Mouse (Mus musculus): Measurements from ENCODE around the gene Mthfd1. TPM values are rescaled to one million over a fixed set of nuclear protein-coding genes. Genes with fewer than 3 reads are reported as not detected.

The Mthfd1 gene
- total and polyA plus RNA-seq, 3 experiments, result 110 to 133 (median 112) TPM

DNA sequence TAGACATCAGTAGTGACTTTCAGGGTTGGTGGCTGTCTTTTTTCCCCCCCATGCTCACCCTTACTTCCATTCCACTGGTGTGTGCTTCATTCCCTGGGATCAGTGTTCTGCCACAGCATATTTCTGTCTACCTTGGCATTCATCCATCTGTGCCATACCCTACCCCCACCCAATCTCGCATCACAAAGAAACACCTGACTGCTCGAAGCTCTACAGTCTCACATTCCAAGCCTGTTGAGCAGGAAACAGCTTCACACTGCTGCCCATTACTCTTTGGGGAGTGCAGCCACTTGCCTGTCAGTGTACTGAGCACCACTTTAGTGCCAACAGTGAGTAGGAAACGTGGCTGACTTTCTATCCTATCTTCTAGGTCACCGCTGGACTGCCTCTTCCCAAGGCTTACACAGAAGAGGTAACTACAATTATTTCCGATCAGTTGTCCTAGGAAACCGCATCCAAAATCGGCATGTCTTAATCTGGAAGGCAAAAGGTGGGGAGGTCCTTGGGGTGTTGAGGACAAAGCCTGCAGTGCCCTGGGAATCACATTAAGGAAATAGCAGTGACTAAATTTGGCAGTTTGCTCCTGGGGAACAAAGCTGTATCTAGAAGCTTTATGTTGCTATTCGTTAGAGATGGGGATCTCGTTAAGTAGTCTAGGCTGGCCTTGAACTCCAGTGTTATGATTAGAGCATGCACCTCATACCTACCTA lies 51.9 kb downstream of the Mthfd1 start:
- no peaks in the 10 kb centered on the region for H3K27me3 ChIP-seq (replicated peaks)
- no peaks in the 10 kb centered on the region for H3K79me2 ChIP-seq (replicated peaks; ENCODE audit: control insufficient read depth, extremely low read depth, insufficient read depth, poor library complexity, severe bottlenecking)
- H3K4me2 ChIP-seq (ENCODE audit: insufficient read depth, low read depth, poor library complexity, severe bottlenecking), result no peak overlapping the region
- dilution Hi-C loops (cut with MboI; ENCODE audit: extremely low pct_ligation_motif_present, extremely low pct_unique_long_range_greater_than_20kb, low sequenced_read_pairs) (no loop called here), in situ Hi-C loops (cut with MboI; ENCODE audit: low pct_ligation_motif_present, low pct_unique_long_range_greater_than_20kb, low sequenced_read_pairs) (no loop called here)
- no peak for TF ChIP-seq E2F4 (IDR thresholded peaks at IDR 0.05; ENCODE audit: insufficient replicate concordance, low read depth, low read length)
- no peak for TF ChIP-seq RCOR1 (conservative IDR thresholded peaks at IDR 0.05; ENCODE audit: low read depth, low read length)
- TF ChIP-seq MXI1 (IDR thresholded peaks at IDR 0.05; ENCODE audit: low read depth, low read length), result no peak
- TF ChIP-seq ZC3H11A (IDR thresholded peaks at IDR 0.05; ENCODE audit: low read depth, low read length), result no peak
- TF ChIP-seq MAFK (IDR thresholded peaks at IDR 0.05; ENCODE audit: insufficient replicate concordance, low read length), result no peak
- no peak for TF ChIP-seq CHD1 (IDR thresholded peaks at IDR 0.05; ENCODE audit: low read depth, low read length)
- TF ChIP-seq MYC (IDR thresholded peaks at IDR 0.05; ENCODE audit: low read depth, low read length), result no peak
- H3K9me3 ChIP-seq (replicated peaks; ENCODE audit: low read length), result no peaks in the 10 kb centered on the region
- peaks cover 19 to 48% of the 10 kb centered on the region in 2 experiments for H3K4me1 ChIP-seq (ENCODE audit: control insufficient read depth in 1 of 2, insufficient read depth in 2 of 2)
- no peak for DNase-seq (ENCODE audit: extremely low read depth)
- H3K9ac ChIP-seq (ENCODE audit: insufficient read depth, low read depth), result no peak overlapping the region
- peaks cover 50 to 77% of the 10 kb centered on the region in 2 experiments for H3K36me3 ChIP-seq (replicated peaks in 1 of 2; ENCODE audit: control insufficient read depth in 1 of 2, insufficient read depth in 1 of 2, low read length in 1 of 2)
- peak overlapping the region; percentile 78 for H3K27ac ChIP-seq (ENCODE audit: insufficient read depth, low read depth)
- H3K4me3 ChIP-seq (replicated peaks in 1 of 3; ENCODE audit: low read depth in 2 of 3, low read length in 2 of 3, poor library complexity in 1 of 3), result no peak overlapping the region

GRCm38 (mm10) chr12:76307964-76308363 lies 52.9 kb downstream of the Mthfd1 start:
- dilution Hi-C loops (cut with MboI; ENCODE audit: extremely low pct_ligation_motif_present, extremely low pct_unique_long_range_greater_than_20kb, low sequenced_read_pairs) (no loop called here), in situ Hi-C loops (cut with MboI; ENCODE audit: low pct_ligation_motif_present, low pct_unique_long_range_greater_than_20kb, low sequenced_read_pairs) (no loop called here)
- DNase-seq (ENCODE audit: extremely low read depth), result peak; percentile 91
- no peaks in the 10 kb centered on the region for H3K79me2 ChIP-seq (replicated peaks; ENCODE audit: control insufficient read depth, extremely low read depth, insufficient read depth, poor library complexity, severe bottlenecking)
- peaks cover 54 to 76% of the 10 kb centered on the region in 2 experiments for H3K36me3 ChIP-seq (replicated peaks in 1 of 2; ENCODE audit: control insufficient read depth in 1 of 2, insufficient read depth in 1 of 2, low read length in 1 of 2)
- peak overlapping the region; percentile 91 for H3K4me2 ChIP-seq (ENCODE audit: insufficient read depth, low read depth, poor library complexity, severe bottlenecking)
- no peaks in the 10 kb centered on the region for H3K9me3 ChIP-seq (replicated peaks; ENCODE audit: low read length)
- H3K4me3 ChIP-seq (replicated peaks in 1 of 3; ENCODE audit: low read depth in 2 of 3, low read length in 2 of 3, poor library complexity in 1 of 3), result no peak overlapping the region
- peak overlapping the region; percentile 36 for H3K9ac ChIP-seq (ENCODE audit: insufficient read depth, low read depth)
- H3K27me3 ChIP-seq (replicated peaks), result no peaks in the 10 kb centered on the region
- H3K27ac ChIP-seq (ENCODE audit: insufficient read depth, low read depth), result peak overlapping the region; percentile 78
- peaks cover 19 to 48% of the 10 kb centered on the region in 2 experiments for H3K4me1 ChIP-seq (ENCODE audit: control insufficient read depth in 1 of 2, insufficient read depth in 2 of 2)
- no peak; the same call in 1 of the 2 replicates for TF ChIP-seq ZNF384 (IDR thresholded peaks at IDR 0.05; ENCODE audit: low read depth, low read length)
- TF ChIP-seq JUND (conservative IDR thresholded peaks at IDR 0.05; ENCODE audit: low read depth, low read length), result no peak
- peak; percentile 72 for TF ChIP-seq BHLHE40 (IDR thresholded peaks at IDR 0.05; ENCODE audit: low read depth, low read length)
- peak; percentile 47; the same call in 1 of the 2 replicates for TF ChIP-seq TCF12 (IDR thresholded peaks at IDR 0.05; ENCODE audit: low read depth, low read length)
- 0 out of 2 replicates have a peak, but pooled peaks have one; percentile 43 for TF ChIP-seq TBP (conservative IDR thresholded peaks at IDR 0.05; ENCODE audit: low read depth, low read length)
- peak; percentile 64; the same call in 1 of the 2 replicates for TF ChIP-seq SIN3A (IDR thresholded peaks at IDR 0.05; ENCODE audit: low read length)
- TF ChIP-seq RCOR1 (conservative IDR thresholded peaks at IDR 0.05; ENCODE audit: low read depth, low read length), result no peak
- no peak for TF ChIP-seq RAD21 (IDR thresholded peaks at IDR 0.05; ENCODE audit: low read depth, low read length)
- TF ChIP-seq USF1 (IDR thresholded peaks at IDR 0.05; ENCODE audit: low read depth, low read length), result no peak
- TF ChIP-seq UBTF (IDR thresholded peaks at IDR 0.05; ENCODE audit: low read depth, low read length), result no peak
- TF ChIP-seq SMC3 (IDR thresholded peaks at IDR 0.05; ENCODE audit: low read depth, low read length), result no peak
- no peak for TF ChIP-seq MYC (IDR thresholded peaks at IDR 0.05; ENCODE audit: low read depth, low read length)
- 0 out of 2 replicates have a peak, but pooled peaks have one; percentile 56 for TF ChIP-seq MEF2A (IDR thresholded peaks at IDR 0.05; ENCODE audit: borderline replicate concordance, low read depth, low read length)
- peak; percentile 30; the same call in 1 of the 2 replicates for TF ChIP-seq NELFE (IDR thresholded peaks at IDR 0.05; ENCODE audit: low read depth, low read length)
- TF ChIP-seq E2F4 (IDR thresholded peaks at IDR 0.05; ENCODE audit: insufficient replicate concordance, low read depth, low read length), result no peak
- TF ChIP-seq POLR2AphosphoS2 (IDR thresholded peaks at IDR 0.05; ENCODE audit: low read depth, low read length), result no peak
- no peak for TF ChIP-seq PAX5 (IDR thresholded peaks at IDR 0.05; ENCODE audit: low read length)
- no peak for TF ChIP-seq IRF4 (IDR thresholded peaks at IDR 0.05; ENCODE audit: low read depth, low read length)
- TF ChIP-seq JUN (IDR thresholded peaks at IDR 0.05; ENCODE audit: insufficient read depth, low read depth, low read length), result no peak; the same call in 1 of the 2 replicates
- TF ChIP-seq MAFK (IDR thresholded peaks at IDR 0.05; ENCODE audit: insufficient replicate concordance, low read length), result no peak
- TF ChIP-seq ZC3H11A (IDR thresholded peaks at IDR 0.05; ENCODE audit: low read depth, low read length), result no peak
- no peak for TF ChIP-seq KAT2A (IDR thresholded peaks at IDR 0.05; ENCODE audit: insufficient replicate concordance, low read length)
- peak; percentile 32 for TF ChIP-seq EP300 (IDR thresholded peaks at IDR 0.05; ENCODE audit: low read length)
- TF ChIP-seq NRF1 (IDR thresholded peaks at IDR 0.05; ENCODE audit: low read depth, low read length), result no peak
- TF ChIP-seq HCFC1 (IDR thresholded peaks at IDR 0.05; ENCODE audit: low read depth, low read length), result no peak
- TF ChIP-seq ELF1 (IDR thresholded peaks at IDR 0.05; ENCODE audit: low read depth, low read length), result no peak
- peak; percentile 73 for TF ChIP-seq ETS1 (conservative IDR thresholded peaks at IDR 0.05; ENCODE audit: low read depth, low read length)
- no peak for TF ChIP-seq CTCF (conservative IDR thresholded peaks at IDR 0.05 in 1 of 2, IDR thresholded peaks at IDR 0.05 in 1 of 2; ENCODE audit: low read depth in 2 of 2, low read length in 2 of 2)

Data from CH12.LX (cell line).